ENCODE assay signal across 8 mouse cellular contexts in the genomic region with DNA sequence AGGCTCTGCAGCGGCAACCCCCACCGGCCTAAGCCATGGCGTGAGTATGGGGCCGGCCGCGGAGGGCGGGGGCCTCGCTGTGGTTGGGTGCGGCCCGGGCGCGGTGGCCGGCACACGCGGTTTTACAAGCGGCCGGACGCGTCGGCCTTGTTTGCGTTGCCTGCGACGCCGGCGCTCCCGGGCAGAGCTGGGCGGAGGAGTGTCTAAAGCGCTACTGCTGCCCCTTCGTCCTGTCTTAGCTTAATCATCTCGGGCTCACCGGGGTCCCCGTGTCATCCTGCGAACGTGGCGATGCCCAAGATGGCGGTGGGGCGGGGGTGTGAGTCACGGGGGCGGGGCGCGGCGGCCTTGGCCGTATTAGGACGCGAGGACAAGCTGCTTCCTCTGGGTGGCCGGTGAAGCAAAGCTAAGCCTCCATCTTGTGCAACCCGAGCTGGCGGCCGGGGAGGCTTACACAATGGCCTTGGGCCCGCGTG. TPM values are rescaled to one million over a fixed set of nuclear protein-coding genes. Genes with fewer than 3 reads are reported as not detected.
DNase-seq lines count a peak whose midpoint lies in the region; ATAC-seq and TF ChIP-seq lines count a peak whose summit lies in the region.

No protein-coding gene starts in this region.

- peak overlapping the region; percentile 98 for H3K27ac ChIP-seq in embryonic fibroblast, embryonic 13.5 days (ENCODE audit: insufficient read depth, low read length)
- H3K27ac ChIP-seq in heart, embryonic 12.5 days (ENCODE audit: poor library complexity, severe bottlenecking): peak overlapping the region; percentile 99
- peak overlapping the region; percentile 99 for H3K27ac ChIP-seq in kidney, embryonic 16.5 days (ENCODE audit: low read length)
- peak overlapping the region; percentile 99 for H3K27ac ChIP-seq in neural tube, embryonic 14.5 days (ENCODE audit: low read depth, low read length)

- peak; percentile 70 for ATAC-seq in heart, embryonic 12.5 days (ENCODE audit: insufficient number of reproducible peaks, low FRiP score)
- peak; percentile 55 for ATAC-seq in kidney, embryonic 16.5 days (ENCODE audit: low FRiP score, low TSS enrichment)
- ATAC-seq in neural tube, embryonic 14.5 days (ENCODE audit: low read depth): peak; percentile 28

- H3K36me3 ChIP-seq in E14TG2a.4 (ENCODE audit: insufficient read depth, low read length): peaks cover 76% of the 10 kb centered on the region
- peaks cover 44% of the 10 kb centered on the region for H3K36me3 ChIP-seq in heart, embryonic 12.5 days
- H3K36me3 ChIP-seq in kidney, embryonic 16.5 days (ENCODE audit: insufficient read depth, low read length): peaks cover 35% of the 10 kb centered on the region
- H3K36me3 ChIP-seq in neural tube, embryonic 14.5 days (ENCODE audit: control insufficient read depth, insufficient read depth, low read length): peaks cover 31% of the 10 kb centered on the region

- H3K27me3 ChIP-seq in E14TG2a.4 (ENCODE audit: insufficient read depth, low read length): no peaks in the 10 kb centered on the region
- no peaks in the 10 kb centered on the region for H3K27me3 ChIP-seq in heart, embryonic 12.5 days (replicated peaks)
- H3K27me3 ChIP-seq in kidney, embryonic 16.5 days (ENCODE audit: insufficient read depth, low read length): no peaks in the 10 kb centered on the region
- peaks cover 2% of the 10 kb centered on the region; the same call in 1 of the 2 replicates for H3K27me3 ChIP-seq in neural tube, embryonic 14.5 days (ENCODE audit: control insufficient read depth, insufficient read depth, low read length)

- TF ChIP-seq CTCF in E14TG2a.4 (conservative IDR thresholded peaks at IDR 0.05; ENCODE audit: low read length): no peak
- no peak for TF ChIP-seq CTCF in brain, embryonic 14.5 days (IDR thresholded peaks at IDR 0.05; ENCODE audit: borderline replicate concordance, extremely low read depth, insufficient read depth, insufficient read length)
- no peak for TF ChIP-seq CTCF in embryonic fibroblast, embryonic 13.5 days (IDR thresholded peaks at IDR 0.05; ENCODE audit: borderline replicate concordance, insufficient read depth, low read length)
- no peak for TF ChIP-seq CTCF in lung, adult 2 months (IDR thresholded peaks at IDR 0.05; ENCODE audit: insufficient read depth, low read length)

- H3K4me1 ChIP-seq in E14TG2a.4 (replicated peaks; ENCODE audit: low read depth, low read length): peaks cover 61% of the 10 kb centered on the region
- H3K4me1 ChIP-seq in embryonic fibroblast, embryonic 13.5 days (ENCODE audit: control insufficient read depth, insufficient read depth, low read length): peaks cover 7% of the 10 kb centered on the region; the same call in 1 of the 2 replicates
- H3K4me1 ChIP-seq in heart, embryonic 12.5 days (replicated peaks): peaks cover 53% of the 10 kb centered on the region
- H3K4me1 ChIP-seq in kidney, embryonic 16.5 days (ENCODE audit: insufficient read depth, low read length): peaks cover 31% of the 10 kb centered on the region
- H3K4me1 ChIP-seq in lung, adult 2 months (ENCODE audit: control insufficient read depth, insufficient read depth, low read length): peaks cover 15% of the 10 kb centered on the region
- H3K4me1 ChIP-seq in neural tube, embryonic 14.5 days (ENCODE audit: control insufficient read depth, insufficient read depth, low read length): peaks cover 24% of the 10 kb centered on the region

- H3K4me3 ChIP-seq in E14TG2a.4 (replicated peaks; ENCODE audit: low read length): peak overlapping the region; percentile 93
- H3K4me3 ChIP-seq in embryonic fibroblast, embryonic 13.5 days (ENCODE audit: insufficient read depth, low read length): peak overlapping the region; percentile 90
- H3K4me3 ChIP-seq in heart, embryonic 12.5 days: peak overlapping the region; percentile 94
- peak overlapping the region; percentile 100 for H3K4me3 ChIP-seq in kidney, embryonic 16.5 days (ENCODE audit: low read length)
- H3K4me3 ChIP-seq in lung, adult 2 months (replicated peaks; ENCODE audit: extremely low read depth, low read depth, low read length): peak overlapping the region; percentile 97
- peak overlapping the region; percentile 99 for H3K4me3 ChIP-seq in neural tube, embryonic 14.5 days (ENCODE audit: low read depth, low read length)

- under 1% methylated on average over 50 of the region's 51 CpGs for WGBS in heart, embryonic 12.5 days
- WGBS in kidney, embryonic 16.5 days: under 1% methylated on average over 51 of the region's 51 CpGs
- WGBS in lung, adult 2 months: 1% methylated on average over 51 of the region's 51 CpGs
- WGBS in neural tube, embryonic 14.5 days: under 1% methylated on average over 49 of the region's 51 CpGs

- peak overlapping the region; percentile 100 for H3K9ac ChIP-seq in heart, embryonic 12.5 days
- peak overlapping the region; percentile 100 for H3K9ac ChIP-seq in kidney, embryonic 16.5 days (replicated peaks; ENCODE audit: low read length)
- H3K9ac ChIP-seq in neural tube, embryonic 14.5 days (replicated peaks; ENCODE audit: low read depth, low read length): peak overlapping the region; percentile 100

- TF ChIP-seq POLR2A in brain, embryonic 14.5 days (IDR thresholded peaks at IDR 0.05; ENCODE audit: borderline replicate concordance, extremely low read depth, insufficient read depth, insufficient read length, poor library complexity, severe bottlenecking): no peak; the same call in 1 of the 2 replicates
- TF ChIP-seq POLR2A in embryonic fibroblast, embryonic 13.5 days (IDR thresholded peaks at IDR 0.05; ENCODE audit: low read depth, low read length): no peak; the same call in 1 of the 2 replicates
- TF ChIP-seq POLR2A in lung, adult 2 months (IDR thresholded peaks at IDR 0.05; ENCODE audit: borderline replicate concordance, extremely low read depth, low read depth, low read length): no peak; the same call in 1 of the 2 replicates

- peak; percentile 86 for DNase-seq in brain, embryonic 14.5 days (ENCODE audit: low read depth)
- DNase-seq in lung, adult 2 months: no peak
- peak; percentile 92 for DNase-seq in testis, postnatal 10 days (ENCODE audit: low spot score)

- H3K9me3 ChIP-seq in E14TG2a.4 (ENCODE audit: low read length): no peaks in the 10 kb centered on the region
- no peaks in the 10 kb centered on the region for H3K9me3 ChIP-seq in heart, embryonic 12.5 days (replicated peaks)
- H3K9me3 ChIP-seq in kidney, embryonic 16.5 days (ENCODE audit: low read length): no peaks in the 10 kb centered on the region
- H3K9me3 ChIP-seq in neural tube, embryonic 14.5 days (ENCODE audit: control insufficient read depth, low read length): no peaks in the 10 kb centered on the region

- peak overlapping the region; percentile 95 for H3K4me2 ChIP-seq in heart, embryonic 12.5 days
- H3K4me2 ChIP-seq in kidney, embryonic 16.5 days (replicated peaks; ENCODE audit: low read depth, low read length): peak overlapping the region; percentile 73
- peak overlapping the region; percentile 66 for H3K4me2 ChIP-seq in neural tube, embryonic 14.5 days (ENCODE audit: low read depth, low read length)

RNA-seq across cellular contexts. Expression of a gene that starts 0.7 kb away (rescaled TPM):
- polyA plus RNA-seq in brain, embryonic 14.5 days (2012; rRNA removed): 236 and 364 TPM in 2 replicates
- 364 and 499 TPM in 2 replicates for polyA plus RNA-seq in embryonic fibroblast, embryonic 13.5 days (2011; ENCODE audit: insufficient read length, low read depth, missing spikeins)
- polyA plus RNA-seq in heart, embryonic 12.5 days (2016; fragmentation: Nextera tagmentation; extraction: Ambion mirVana): 76.4 and 79.9 TPM in 2 replicates
- polyA plus RNA-seq in kidney, embryonic 16.5 days (2015; fragmentation: Nextera tagmentation; extraction: Ambion mirVana): 127 and 132 TPM in 2 replicates
- polyA plus RNA-seq in lung, adult 2 months (2012; rRNA removed): 142 and 154 TPM in 2 replicates
- polyA plus RNA-seq in neural tube, embryonic 14.5 days (2014; fragmentation: Nextera tagmentation; extraction: Ambion mirVana): 110 and 112 TPM in 2 replicates

RNA-seq across cellular contexts. Expression of a gene that starts 8.4 kb away (rescaled TPM):
- polyA plus RNA-seq in brain, embryonic 14.5 days (2012; rRNA removed): 51.4 and 54.7 TPM in 2 replicates
- polyA plus RNA-seq in embryonic fibroblast, embryonic 13.5 days (2011; ENCODE audit: insufficient read length, low read depth, missing spikeins): 20.1 and 25.9 TPM in 2 replicates
- polyA plus RNA-seq in heart, embryonic 12.5 days (2016; fragmentation: Nextera tagmentation; extraction: Ambion mirVana): 37.9 and 42.4 TPM in 2 replicates
- polyA plus RNA-seq in kidney, embryonic 16.5 days (2015; fragmentation: Nextera tagmentation; extraction: Ambion mirVana): 48.5 and 50.8 TPM in 2 replicates
- polyA plus RNA-seq in lung, adult 2 months (2012; rRNA removed): 14.4 and 15.6 TPM in 2 replicates
- 74.5 and 84.0 TPM in 2 replicates for polyA plus RNA-seq in neural tube, embryonic 14.5 days (2014; fragmentation: Nextera tagmentation; extraction: Ambion mirVana)

RNA-seq across cellular contexts. Expression of a gene that starts 20.0 kb away (rescaled TPM):
- polyA plus RNA-seq in brain, embryonic 14.5 days (2012; rRNA removed): not detected in 2 replicates
- not detected in 2 replicates for polyA plus RNA-seq in embryonic fibroblast, embryonic 13.5 days (2011; ENCODE audit: insufficient read length, low read depth, missing spikeins)
- polyA plus RNA-seq in heart, embryonic 12.5 days (2016; fragmentation: Nextera tagmentation; extraction: Ambion mirVana): 4.0 TPM in 1 of 2 replicates, not detected in the other
- 3.3 TPM in 1 of 2 replicates, not detected in the other for polyA plus RNA-seq in kidney, embryonic 16.5 days (2015; fragmentation: Nextera tagmentation; extraction: Ambion mirVana)
- not detected in 2 replicates for polyA plus RNA-seq in lung, adult 2 months (2012; rRNA removed)
- polyA plus RNA-seq in neural tube, embryonic 14.5 days (2014; fragmentation: Nextera tagmentation; extraction: Ambion mirVana): not detected in 2 replicates

RNA-seq across cellular contexts. Expression of a gene that starts 21.9 kb away (rescaled TPM):
- polyA plus RNA-seq in brain, embryonic 14.5 days (2012; rRNA removed): 14.3 and 20.8 TPM in 2 replicates
- 22.7 and 22.8 TPM in 2 replicates for polyA plus RNA-seq in embryonic fibroblast, embryonic 13.5 days (2011; ENCODE audit: insufficient read length, low read depth, missing spikeins)
- polyA plus RNA-seq in heart, embryonic 12.5 days (2016; fragmentation: Nextera tagmentation; extraction: Ambion mirVana): 31.4 and 33.2 TPM in 2 replicates
- polyA plus RNA-seq in kidney, embryonic 16.5 days (2015; fragmentation: Nextera tagmentation; extraction: Ambion mirVana): 36.3 and 38.1 TPM in 2 replicates
- 10.7 and 14.6 TPM in 2 replicates for polyA plus RNA-seq in lung, adult 2 months (2012; rRNA removed)
- polyA plus RNA-seq in neural tube, embryonic 14.5 days (2014; fragmentation: Nextera tagmentation; extraction: Ambion mirVana): 35.8 and 41.5 TPM in 2 replicates

RNA-seq across cellular contexts. Expression of a gene that starts 31.4 kb away (rescaled TPM):
- polyA plus RNA-seq in brain, embryonic 14.5 days (2012; rRNA removed): 3.1 and 6.5 TPM in 2 replicates
- polyA plus RNA-seq in embryonic fibroblast, embryonic 13.5 days (2011; ENCODE audit: insufficient read length, low read depth, missing spikeins): 0.38 and 0.86 TPM in 2 replicates
- not detected in 2 replicates for polyA plus RNA-seq in heart, embryonic 12.5 days (2016; fragmentation: Nextera tagmentation; extraction: Ambion mirVana)
- not detected in 2 replicates for polyA plus RNA-seq in kidney, embryonic 16.5 days (2015; fragmentation: Nextera tagmentation; extraction: Ambion mirVana)
- 0.80 and 1.2 TPM in 2 replicates for polyA plus RNA-seq in lung, adult 2 months (2012; rRNA removed)
- polyA plus RNA-seq in neural tube, embryonic 14.5 days (2014; fragmentation: Nextera tagmentation; extraction: Ambion mirVana): 0.71 and 0.95 TPM in 2 replicates
